Mouse (Mus musculus) activated CD4-positive, CD25-positive, alpha-beta regulatory T cell, adult 4 months (primary cell): ENCODE measurements at regions not wholly inside any gene's neighbourhood (a gene's known extent, or its start where the extent isn't known, plus 50 kb on each side); places are given as distances from the start of the nearest gene placed in this dataset.
A peak's percentile ranks its signal among the peaks of the same experiment; 100 is the strongest.
"Not testable (repeated sequence)": the region's sequence is repeated elsewhere in the genome, so short reads cannot be mapped to it uniquely, and the experiment has no call there.

ENCODE experiments used
- ATAC-seq: one replicate; pipeline ENCODE4 v1.8.0; 2017

DNA sequence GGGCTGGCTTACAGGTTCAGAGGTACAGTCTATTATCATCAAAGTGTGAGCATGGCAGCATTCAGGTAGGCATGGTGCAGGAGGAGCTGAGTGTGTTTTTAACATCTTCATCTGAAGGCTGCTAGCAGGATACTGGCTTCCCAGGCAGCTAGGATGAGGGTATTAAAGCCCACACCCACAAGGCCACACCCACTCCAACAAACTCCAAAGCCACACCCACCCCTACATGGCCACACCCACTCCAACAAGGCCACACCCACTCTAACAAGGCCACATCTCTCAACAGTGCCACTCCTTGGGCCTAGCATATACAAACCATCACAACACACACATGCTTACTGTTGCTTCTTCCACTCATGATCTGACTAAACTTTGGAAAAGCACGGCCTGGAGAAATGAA lies 172.5 kb downstream of the Msrb3 start:
- no peak for ATAC-seq

DNA sequence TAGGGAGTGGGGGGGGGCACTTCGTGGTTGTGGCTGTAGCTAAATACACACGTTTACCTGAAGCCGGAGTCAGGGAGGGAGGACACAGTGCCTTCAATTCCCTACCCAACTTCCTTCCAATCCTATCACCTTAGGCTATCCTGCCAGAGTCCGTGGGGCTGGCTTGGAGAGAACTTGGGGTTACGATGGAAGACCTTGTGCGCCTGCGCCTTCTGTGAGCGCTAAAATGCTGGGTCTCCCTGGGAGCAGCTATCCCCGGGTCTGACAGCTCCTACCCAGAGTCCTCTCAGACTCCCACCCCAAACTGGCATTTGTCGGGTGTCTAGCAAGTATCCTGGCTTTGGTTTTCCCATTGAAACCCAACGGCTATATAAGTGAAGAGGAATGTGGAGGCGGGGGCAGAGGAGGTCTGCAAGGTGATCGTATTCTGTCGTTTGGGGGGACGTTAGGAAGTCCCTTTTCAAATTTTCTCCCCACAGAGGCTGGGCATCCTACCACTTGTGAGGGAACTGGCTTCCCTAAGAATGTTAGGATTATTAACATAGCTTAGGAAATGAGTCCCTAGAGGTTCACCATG lies 176.9 kb downstream of the Msrb3 start:
- ATAC-seq: no peak

DNA sequence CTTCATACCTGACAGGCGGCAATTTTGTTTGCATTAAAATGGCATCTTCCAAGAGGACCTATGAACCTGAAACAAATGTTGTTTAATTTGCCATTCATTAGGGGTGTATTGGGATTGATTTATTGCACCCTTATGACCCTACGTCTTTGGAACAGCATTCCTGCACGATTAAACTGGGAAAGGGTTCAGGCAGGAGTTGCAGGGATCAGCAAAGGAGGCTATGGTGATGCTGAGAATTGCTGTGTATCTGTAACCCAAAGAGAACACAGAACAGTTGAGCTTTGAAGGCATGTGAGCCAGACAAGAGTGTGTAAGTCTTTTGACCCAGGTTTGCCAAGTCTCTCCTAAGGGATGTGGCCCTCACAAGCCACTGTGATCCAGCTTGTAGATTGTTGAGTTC lies 177.9 kb downstream of the Msrb3 start:
- ATAC-seq: no peak

DNA sequence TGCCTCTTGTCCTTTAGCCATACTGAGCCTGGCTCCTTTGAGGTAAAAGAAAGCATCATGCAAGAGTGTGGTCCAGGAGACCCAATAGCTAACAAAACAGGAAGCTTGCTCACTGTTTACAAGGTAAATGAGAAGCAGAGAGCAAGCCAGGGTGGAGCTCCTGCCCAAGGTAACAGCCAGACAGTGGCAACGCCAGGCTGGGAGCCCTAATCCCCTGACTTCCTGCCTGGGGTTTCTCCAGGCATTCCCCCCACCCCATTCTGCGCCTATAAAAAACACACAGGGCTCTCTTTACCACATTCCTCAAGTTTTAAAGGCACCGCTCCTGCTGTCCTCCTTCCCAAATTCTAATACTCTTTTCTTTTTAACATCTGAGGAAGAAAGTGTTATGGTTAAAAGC lies 178.8 kb downstream of the Msrb3 start:
- no peak for ATAC-seq

DNA sequence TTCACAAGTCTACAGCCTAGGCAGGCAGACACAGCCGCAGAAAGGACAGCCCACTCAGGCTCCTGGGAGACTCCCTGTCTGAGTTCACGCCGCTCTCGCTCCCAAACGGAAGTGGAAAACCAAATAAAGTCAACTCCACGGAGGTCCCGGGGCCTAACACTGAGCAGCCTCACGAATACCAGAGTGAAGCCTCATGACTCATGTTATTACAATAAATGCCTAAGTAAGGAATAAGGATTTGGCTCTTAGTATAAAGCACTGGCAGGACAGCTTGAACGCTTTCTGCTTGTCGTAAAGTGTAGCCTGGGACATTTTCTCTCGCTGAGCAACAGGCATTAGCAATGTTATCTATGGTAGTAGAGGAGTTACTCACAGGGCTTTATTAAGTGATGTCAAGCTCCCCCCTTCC lies 181.7 kb downstream of the Msrb3 start:
- ATAC-seq: no peak

DNA sequence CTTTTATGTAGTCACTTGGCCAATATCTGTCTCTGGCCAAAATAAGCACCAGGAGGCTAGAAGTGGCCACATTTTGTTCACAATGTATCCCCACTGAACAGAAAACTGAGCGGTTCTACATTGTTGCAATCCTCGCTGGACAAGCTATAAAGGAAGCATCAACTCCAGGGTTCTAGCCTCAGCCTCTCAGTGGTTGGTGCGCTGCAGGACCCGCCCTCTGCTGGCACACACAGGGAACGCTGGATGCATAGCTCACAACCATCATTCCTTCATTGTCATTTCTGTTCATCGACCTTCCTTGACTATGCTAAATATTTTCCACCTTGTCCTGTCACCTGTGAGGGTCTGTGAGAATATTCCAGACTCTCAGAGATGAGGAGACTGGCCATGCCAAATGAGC lies 182.5 kb downstream of the Msrb3 start:
- no peak for ATAC-seq

DNA sequence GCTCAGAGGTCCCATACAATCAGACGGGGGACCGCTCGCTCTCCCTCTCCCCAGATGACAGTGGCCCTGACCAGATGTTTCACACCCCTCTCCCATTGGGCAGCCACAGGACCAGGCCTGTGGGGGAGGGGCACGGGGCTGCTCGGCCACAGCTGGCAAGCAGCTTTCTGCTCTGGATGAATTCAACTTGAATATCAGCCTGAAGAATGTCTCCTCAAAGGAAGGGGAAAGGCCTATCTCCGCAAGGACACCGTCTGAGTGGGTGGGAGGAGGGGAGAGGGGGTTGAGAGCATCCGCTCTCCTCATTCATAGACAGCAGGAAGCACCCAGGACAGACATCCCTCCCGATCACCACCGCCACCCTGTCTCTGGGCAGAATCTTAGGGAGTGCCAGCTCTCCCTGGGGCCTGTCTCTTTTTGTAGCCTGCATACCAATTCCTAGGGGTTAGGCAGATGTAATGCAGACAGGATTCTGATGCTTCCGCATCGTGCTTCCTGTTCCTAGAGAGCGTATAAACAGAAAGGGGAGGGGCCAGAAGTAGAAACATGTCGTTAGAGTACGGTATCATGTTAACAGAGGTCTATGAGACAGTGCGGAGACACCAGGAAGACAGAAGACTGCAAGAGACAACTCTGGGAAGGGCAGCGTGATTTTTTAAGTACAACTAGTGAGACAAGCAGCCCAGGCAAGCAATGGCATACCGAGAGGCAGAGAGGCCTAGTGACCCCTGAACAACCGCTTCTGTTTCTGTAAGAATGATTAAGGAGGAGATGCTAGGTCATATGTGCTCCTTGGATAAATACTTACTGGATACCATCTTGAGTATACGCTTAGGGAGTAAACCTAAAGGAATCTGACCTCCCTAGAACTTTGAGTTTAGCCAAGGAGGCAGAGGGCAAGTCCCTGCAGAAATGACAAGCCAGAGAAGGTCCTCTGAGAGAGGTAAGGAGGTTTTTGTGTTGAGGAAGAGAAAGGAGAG lies 190.8 kb downstream of the Msrb3 start:
- no peak for ATAC-seq

DNA sequence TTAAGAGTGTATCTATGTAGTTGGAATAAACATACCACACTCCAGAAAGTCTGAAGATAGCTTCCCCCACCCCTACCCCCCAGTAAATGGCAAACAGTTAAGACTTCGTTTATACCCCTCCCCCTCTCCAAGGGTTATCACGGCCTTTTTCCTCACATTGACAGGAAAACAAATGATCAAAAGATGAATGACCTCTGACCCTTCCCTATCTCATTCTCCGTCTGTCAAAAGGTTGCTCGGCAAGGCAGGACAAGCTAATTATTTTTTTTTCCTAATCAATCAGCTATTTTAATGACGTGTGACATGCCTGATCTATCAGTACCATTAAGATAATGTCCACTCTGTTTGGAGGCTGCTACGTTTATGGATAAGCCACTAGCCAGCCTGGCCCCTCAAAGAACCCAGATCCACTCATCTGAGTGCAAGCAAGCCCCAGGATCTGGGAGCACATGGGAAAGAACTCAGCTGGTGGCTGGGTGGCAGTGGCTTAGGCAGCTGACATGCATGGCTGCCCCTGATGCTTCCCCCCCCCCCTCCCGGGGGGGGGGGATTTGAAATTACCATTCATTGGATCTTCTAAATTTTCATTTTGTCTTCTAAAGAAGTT lies 192.1 kb downstream of the Msrb3 start:
- ATAC-seq: no peak

DNA sequence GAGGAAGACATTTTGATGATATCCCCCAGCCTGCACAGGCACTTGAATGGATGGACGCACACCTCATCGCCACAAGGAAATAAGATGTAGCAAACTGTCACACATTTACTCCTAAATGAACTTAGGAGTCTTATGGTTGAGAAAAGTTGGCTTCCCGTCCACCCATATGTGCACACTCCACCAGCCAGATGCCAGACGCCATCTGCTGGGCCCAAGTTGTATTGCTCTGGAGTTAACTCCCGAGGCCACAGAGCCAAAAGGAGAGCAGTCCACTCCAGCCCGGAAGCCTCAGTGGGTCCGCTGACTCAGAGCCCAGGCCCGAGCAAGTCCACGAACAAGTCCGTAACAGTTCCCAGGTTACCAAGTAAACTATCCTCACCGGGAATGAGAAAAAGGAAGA lies 197.1 kb downstream of the Msrb3 start:
- ATAC-seq: peak; percentile 75

DNA sequence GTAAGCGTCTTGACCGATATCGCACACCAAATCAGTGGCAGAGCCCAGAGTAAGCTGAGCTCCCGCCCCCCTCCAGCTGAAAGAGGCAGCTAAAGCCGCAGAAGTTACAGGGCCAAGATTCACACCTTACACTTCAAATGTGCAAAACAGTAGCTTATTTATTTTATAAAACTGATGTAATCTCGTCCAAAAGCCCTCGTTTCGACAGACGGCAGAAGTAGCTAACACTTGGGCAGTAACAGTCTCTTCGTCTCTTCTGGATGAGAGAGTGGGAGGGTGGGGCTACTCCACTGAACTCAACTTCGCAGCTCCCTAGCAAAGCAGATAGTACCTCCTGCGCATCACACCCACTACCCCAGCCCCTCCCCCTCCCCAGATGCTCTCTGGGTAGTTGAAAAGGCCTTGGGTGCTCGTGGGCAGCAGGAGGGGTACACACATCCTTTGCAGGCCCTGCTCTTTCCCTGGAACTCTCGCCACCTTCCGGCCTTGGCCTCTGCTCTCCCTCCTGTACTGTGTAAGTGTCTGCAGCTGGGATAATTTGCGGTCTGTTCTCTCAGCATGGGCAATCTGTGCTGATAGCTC lies 201.5 kb downstream of the Msrb3 start:
- no peak for ATAC-seq

DNA sequence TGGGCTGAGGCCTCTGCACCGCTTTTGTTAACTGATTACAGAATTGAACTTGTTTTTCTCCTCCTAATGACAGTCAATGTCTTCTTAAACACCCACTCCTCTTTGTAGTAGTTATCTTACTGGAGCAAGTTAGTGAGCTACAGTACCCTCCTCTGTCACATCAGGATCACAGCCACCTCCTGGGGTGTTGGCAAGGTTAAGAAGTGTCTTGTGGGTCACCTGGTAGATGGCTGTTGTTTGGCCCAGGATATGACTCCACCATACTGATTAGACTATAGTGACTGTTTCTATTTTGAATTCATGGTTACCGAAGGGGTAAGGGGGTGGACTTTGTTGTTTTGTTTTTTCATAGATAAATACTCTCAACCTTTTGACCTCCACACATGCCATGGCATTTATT lies 202.4 kb downstream of the Msrb3 start:
- no peak for ATAC-seq

DNA sequence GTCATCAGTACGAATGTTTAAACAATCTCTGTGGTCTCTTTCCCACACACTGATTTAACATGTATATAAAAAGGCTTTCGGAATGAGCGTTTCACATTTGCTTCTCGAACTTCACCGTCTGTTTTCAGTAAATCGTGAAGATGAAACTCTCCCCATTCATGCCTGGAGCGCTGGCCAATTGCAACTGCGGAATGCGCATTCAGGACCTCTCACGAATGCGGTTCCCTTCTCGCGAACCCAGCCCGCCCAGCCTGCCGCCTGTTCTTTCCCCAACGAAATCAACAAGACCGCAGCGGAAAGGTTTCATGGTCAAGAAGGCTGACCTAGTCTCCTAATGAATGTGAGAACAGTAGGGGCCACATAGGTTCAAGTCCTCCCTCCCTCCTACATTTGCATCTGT lies 204.4 kb downstream of the Msrb3 start:
- ATAC-seq: no peak

DNA sequence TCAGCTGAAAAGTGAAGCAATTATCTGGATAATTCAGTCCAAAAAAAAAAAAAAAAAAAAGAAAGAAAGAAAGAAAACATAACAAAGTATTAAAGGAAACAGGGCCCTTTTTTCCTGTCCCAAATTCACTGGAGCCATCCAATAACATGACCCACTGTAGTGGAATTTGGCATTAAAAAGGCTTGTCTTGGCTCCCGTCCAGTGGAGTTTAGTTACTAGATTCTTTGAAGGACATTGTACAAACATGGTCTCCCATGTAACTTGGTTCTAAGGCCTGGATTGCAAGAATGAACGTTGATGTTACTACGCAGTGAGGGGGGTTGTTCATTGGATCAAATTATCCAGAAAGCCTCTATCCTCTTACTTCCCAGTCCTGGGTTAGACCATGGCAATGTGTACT lies 207.4 kb downstream of the Msrb3 start:
- no peak for ATAC-seq

DNA sequence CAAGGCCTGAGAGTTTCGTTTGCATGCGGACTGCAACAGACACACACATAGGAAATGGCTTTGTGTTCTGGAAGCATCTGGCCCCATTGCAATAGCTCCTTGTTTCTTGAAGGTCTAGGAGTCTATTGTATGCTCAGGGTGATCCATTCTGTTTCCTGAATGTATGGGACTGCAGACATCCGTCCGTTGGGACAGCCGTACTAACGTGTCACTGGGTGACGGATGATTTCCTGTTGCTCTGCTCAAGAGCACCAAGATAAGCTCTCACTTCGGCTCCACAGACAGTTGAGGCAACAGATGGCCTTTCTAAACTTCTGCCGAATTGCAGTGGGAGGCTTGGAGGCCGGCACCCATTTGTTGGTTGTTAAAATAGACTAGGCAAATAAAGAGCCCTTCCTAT lies 209.9 kb upstream of the Hmga2 start:
- ATAC-seq: no peak

DNA sequence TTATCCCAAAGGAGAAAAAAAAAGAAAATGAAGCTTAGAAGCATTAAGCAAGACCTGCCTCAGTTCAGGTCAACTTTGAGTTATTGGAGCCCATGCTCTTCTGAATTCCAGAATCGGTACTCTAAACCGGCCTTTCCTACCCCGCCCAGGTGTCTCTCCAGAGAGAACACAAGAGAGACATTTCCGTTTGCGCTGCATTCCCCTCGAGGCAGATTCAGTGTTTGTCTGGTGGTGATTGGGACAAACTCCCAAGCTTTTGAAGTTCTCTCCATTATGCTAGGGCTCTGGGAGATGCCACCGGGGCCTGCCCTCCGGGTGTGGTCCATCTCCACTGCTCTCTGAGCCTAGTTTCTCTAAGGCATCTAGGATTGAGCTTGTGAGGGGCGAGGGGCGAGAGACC lies 205.8 kb upstream of the Hmga2 start:
- no peak for ATAC-seq

DNA sequence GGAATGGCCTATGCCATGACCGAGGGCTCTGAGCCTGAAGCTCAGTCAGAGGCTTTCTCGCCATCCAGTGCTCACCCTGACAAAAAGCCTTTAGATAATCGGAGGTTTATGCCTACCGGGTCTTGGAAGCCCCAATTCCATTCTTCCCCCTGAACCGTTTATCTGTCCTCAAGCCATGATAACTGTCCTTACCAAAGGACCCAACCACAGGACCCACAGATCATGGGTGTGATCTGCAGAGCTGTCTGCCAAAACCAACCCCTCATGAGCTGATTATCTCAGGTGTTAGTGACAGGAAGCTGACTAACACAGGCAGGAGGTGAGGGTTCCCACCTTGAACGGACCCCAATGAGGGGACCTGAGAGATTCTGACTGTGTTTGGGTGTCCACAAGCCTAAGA lies 203.7 kb upstream of the Hmga2 start:
- no peak for ATAC-seq

DNA sequence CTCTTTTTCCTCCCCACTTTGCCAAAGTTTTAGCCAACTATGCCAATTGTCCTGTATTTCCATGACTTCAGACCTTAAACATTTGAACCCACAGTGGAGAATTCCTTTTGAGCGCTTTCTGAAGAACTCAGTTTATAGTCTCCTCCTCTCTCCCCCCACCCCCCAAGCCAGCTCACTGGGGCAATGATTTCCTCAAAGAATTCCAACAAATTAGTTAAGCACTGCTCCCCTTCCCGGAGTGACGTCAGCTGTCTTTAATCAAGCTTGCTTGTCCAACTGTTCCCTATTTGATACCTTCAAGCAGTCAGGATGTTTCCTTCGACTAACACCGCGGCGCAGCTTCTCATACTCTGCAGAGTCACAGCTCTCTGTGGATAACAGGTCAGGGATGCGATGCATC lies 202.0 kb upstream of the Hmga2 start:
- no peak for ATAC-seq

DNA sequence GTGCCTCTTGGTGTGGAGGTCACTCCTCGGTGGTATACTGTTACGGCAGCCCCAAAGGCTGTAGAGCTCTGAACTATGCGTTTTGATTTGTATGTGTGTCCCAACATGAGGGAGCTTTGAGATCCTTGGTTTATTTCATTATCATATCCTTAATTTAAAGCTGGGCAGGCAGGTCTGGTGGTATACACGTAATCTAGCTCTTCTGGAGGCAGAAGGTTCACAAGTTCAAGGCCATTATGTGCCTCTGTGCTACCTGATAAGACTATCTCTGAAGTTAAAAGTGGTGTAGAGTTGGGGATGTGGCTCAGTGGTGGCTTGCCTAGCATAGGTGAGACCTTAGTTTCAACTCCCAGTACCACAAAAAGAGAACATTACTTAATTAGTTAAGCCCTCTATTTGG lies 199.1 kb upstream of the Hmga2 start:
- no peak for ATAC-seq

DNA sequence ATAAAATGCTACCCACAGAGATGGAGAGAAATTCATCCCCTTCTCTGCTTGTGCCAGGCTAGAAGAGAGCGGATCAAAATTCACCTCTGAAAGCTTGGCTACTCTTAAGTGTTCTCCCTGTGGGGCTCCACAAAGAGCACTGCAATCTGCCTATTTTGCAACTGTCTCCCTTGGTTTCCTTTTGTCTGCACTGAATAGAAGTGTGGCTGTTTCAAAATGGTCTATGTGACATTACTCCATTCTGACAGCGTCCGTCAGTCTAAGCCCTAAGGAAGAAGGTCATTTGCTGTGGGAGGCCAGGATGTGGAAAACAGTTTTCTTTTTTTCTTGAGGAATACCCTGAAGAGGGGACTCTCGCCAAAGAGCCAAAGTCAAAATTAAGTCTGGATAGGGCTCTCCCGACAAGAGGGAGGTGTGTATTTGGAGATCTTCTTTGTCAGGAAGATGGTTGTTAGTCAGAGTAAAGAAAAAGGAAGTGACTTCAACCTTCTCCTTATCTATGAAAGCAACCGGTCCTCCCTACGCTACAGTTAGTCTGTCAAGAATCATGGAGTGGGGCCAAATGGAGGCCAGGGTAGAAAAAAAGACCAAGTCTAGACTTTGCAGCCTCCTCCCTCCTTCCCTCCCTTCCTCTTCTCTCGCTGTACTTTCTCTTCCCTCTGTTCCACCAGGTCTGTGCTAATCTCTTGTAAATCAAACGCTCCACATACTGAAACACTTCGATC lies 198.2 kb upstream of the Hmga2 start:
- no peak for ATAC-seq

DNA sequence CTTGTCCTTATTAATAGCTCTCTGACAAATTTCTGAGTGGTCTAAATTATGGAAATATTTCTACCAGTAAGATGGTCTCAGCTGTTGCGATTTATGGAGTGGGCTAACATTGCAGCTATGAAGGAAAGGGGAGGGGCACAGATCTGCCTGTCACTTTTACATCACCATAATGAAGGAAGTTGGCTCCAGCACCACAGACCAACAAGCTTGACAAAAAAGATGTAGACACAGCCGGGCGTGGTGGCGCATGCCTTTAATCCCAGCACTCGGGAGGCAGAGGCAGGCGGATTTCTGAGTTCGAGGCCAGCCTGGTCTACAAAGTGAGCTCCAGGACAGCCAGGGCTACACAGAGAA lies 191.4 kb upstream of the Hmga2 start:
- not testable (repeated sequence) for ATAC-seq

DNA sequence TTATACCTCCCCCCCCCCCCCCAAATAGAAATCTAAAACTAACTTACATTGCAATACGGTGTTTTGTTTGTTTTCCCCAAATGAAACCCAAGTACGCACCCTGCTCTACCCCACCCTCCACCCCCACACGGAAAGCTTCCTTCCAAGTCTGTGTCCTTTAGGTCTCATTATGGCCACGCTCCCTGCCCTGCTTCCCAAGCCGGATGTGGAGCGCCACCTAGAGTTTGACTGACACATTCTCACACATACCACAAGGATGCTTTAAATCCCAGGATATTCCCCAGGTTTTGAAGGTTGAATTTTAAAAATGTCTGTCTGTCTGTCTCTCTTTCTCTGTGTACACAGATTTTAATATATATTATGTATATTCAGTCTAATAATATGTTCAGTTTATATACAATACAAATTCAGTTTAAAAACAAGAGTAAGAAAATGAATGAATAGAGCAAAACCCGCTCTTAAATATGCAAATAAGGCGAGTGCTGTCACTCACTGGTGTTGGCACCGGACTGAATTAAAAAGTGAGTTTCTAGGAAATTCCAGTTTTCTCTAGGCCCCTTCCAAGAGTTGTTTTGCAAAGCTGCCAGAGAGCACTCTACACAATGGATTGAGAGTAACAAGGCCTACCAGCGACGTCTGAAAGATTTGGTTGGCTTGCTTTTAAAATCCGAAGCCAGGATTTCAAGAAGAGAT lies 190.9 kb upstream of the Hmga2 start:
- ATAC-seq: no peak

DNA sequence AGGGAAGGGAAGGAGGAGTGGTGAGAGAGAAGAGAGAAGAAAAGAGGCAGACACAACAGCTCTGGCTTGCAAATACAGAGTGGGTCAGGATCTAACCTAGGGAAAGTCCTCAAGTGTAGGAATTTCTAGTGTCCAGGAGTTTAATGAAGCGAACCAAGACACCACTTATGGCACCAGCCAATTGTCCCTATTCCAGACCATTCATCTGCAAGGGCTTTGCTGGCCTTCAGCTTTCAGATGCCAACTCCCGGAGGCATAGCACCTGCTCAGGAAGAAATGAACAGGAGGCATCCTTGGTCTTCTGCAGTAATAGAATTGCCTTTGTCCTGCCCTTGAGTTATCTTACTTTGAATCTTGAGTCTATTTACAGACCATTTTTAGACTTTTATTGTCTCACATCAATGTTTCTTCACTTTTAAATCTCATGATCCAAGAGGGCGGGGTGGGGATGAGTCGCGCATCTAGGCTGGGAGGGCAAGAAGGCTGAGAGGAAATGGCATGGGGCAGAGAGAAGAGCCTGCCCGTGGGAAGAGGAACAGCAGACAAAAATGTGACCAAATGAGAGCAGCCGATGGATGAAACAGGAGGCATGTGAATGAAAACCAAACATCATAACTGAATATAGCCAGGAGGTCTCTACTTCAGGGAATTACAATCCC lies 190.1 kb upstream of the Hmga2 start:
- ATAC-seq: no peak
